Mouse (Mus musculus) ES-E14 (cell line): ENCODE results near the gene Tnfsf10.

Experiments
- CHD2 ChIP-seq: IDR thresholded peaks from 2 replicates; pipeline ENCODE4 v1.6.1; 2014; ENCODE audit warnings: mild to moderate bottlenecking, low read depth, low read length, inconsistent platforms
- HCFC1 ChIP-seq: IDR thresholded peaks from 2 replicates; pipeline ENCODE4 v1.6.1; 2012; ENCODE audit warnings: low read length, inconsistent platforms, borderline replicate concordance; ENCODE audit not compliant: insufficient read depth
- MAFK ChIP-seq: IDR thresholded peaks from 2 replicates; pipeline ENCODE4 v1.6.1; 2014; ENCODE audit warnings: mild to moderate bottlenecking, low read depth, low read length, inconsistent platforms; ENCODE audit not compliant: insufficient read depth

- TF ChIP-seq HCFC1: no peak
- TF ChIP-seq CHD2: no peak
- no peak for TF ChIP-seq MAFK
Observed at GRCm38 (mm10) chr3:27340757-27341156, 23.9 kb downstream of the Tnfsf10 start.
